Mouse (Mus musculus): ENCODE measurements at regions not wholly inside any gene's neighbourhood (a gene's known extent, or its start where the extent isn't known, plus 50 kb on each side); places are given as distances from the start of the nearest gene placed in this dataset.
"Not testable (repeated sequence)": the region's sequence is repeated elsewhere in the genome, so short reads cannot be mapped to it uniquely, and the experiment has no call there.

GRCm38 (mm10) chr13:70081108-70081507, 278.9 kb downstream of the Med10 start:
- no peak overlapping the region for H3K4me3 ChIP-seq (ENCODE audit: insufficient read depth, poor library complexity, severe bottlenecking)
- TF ChIP-seq USF1 (IDR thresholded peaks at IDR 0.05; ENCODE audit: low read depth) (no peak), CEBPB (IDR thresholded peaks at IDR 0.05; ENCODE audit: low read depth) (no peak)
- H3K27me3 ChIP-seq (ENCODE audit: control insufficient read depth, insufficient read depth, insufficient read length) = no peaks in the 10 kb centered on the region
- H3K36me3 ChIP-seq (ENCODE audit: control insufficient read depth, insufficient read depth) = no peaks in the 10 kb centered on the region
- no peak overlapping the region for H3ac ChIP-seq (ENCODE audit: control insufficient read depth, insufficient read length, low read depth)
- H3K79me2 ChIP-seq (ENCODE audit: control insufficient read depth, insufficient read depth) = no peaks in the 10 kb centered on the region
- no peaks in the 10 kb centered on the region for H3K79me3 ChIP-seq (ENCODE audit: low read depth)

- TF ChIP-seq MYOG (IDR thresholded peaks at IDR 0.05; ENCODE audit: control insufficient read depth, extremely low read depth, insufficient read length) = no peak
- TF ChIP-seq MYOD1 (IDR thresholded peaks at IDR 0.05; ENCODE audit: control insufficient read depth, insufficient read length, low read depth) = no peak
- TF ChIP-seq CTCF (IDR thresholded peaks at IDR 0.05; ENCODE audit: control insufficient read depth, insufficient read depth, insufficient read length) = no peak
- TF ChIP-seq USF1 (IDR thresholded peaks at IDR 0.05; ENCODE audit: low read depth) = no peak
- no peak for TF ChIP-seq FOSL1 (IDR thresholded peaks at IDR 0.05; ENCODE audit: insufficient read depth, low read length, poor library complexity, severe bottlenecking)
- TF ChIP-seq CEBPB (IDR thresholded peaks at IDR 0.05; ENCODE audit: low read depth) = no peak
- no peak for TF ChIP-seq MAX (IDR thresholded peaks at IDR 0.05)
- Histone ChIP-seq H3K36me3 (ENCODE audit: control insufficient read depth, insufficient read depth) (no peaks in the 10 kb centered on the region), H3K79me3 (ENCODE audit: low read depth) (no peaks in the 10 kb centered on the region), H3K79me2 (ENCODE audit: control insufficient read depth, insufficient read depth) (no peaks in the 10 kb centered on the region), H3K27me3 (ENCODE audit: control insufficient read depth, insufficient read depth, insufficient read length) (no peaks in the 10 kb centered on the region), H3ac (ENCODE audit: control insufficient read depth, insufficient read length, low read depth) (no peak overlapping the region), H3K4me3 (ENCODE audit: insufficient read depth, poor library complexity, severe bottlenecking) (no peak overlapping the region)
Measured at GRCm38 (mm10) chr13:70092886-70093285, 290.7 kb downstream of the Med10 start.

GRCm38 (mm10) chr13:70093970-70094369, 291.8 kb downstream of the Med10 start:
- Histone ChIP-seq H3K36me3 (ENCODE audit: control insufficient read depth, insufficient read depth) (no peaks in the 10 kb centered on the region), H3K79me2 (ENCODE audit: control insufficient read depth, insufficient read depth) (no peaks in the 10 kb centered on the region), H3ac (ENCODE audit: control insufficient read depth, insufficient read length, low read depth) (no peak overlapping the region), H3K27me3 (ENCODE audit: control insufficient read depth, insufficient read depth, insufficient read length) (no peaks in the 10 kb centered on the region), H3K4me3 (ENCODE audit: insufficient read depth, poor library complexity, severe bottlenecking) (no peak overlapping the region), H3K79me3 (ENCODE audit: low read depth) (no peaks in the 10 kb centered on the region)
- TF ChIP-seq CEBPB (IDR thresholded peaks at IDR 0.05; ENCODE audit: low read depth) = no peak
- no peak for TF ChIP-seq MAX (IDR thresholded peaks at IDR 0.05)

GRCm38 (mm10) chr13:70096430-70097301, 294.5 kb downstream of the Med10 start:
- TF ChIP-seq CTCF (IDR thresholded peaks at IDR 0.05; ENCODE audit: control insufficient read depth, insufficient read depth, insufficient read length) (no peak), MAX (IDR thresholded peaks at IDR 0.05) (no peak), MYOD1 (IDR thresholded peaks at IDR 0.05; ENCODE audit: control insufficient read depth, insufficient read length, low read depth) (no peak), CEBPB (IDR thresholded peaks at IDR 0.05; ENCODE audit: low read depth) (no peak), USF1 (IDR thresholded peaks at IDR 0.05; ENCODE audit: low read depth) (no peak), FOSL1 (IDR thresholded peaks at IDR 0.05; ENCODE audit: insufficient read depth, low read length, poor library complexity, severe bottlenecking) (no peak), MYOG (IDR thresholded peaks at IDR 0.05; ENCODE audit: control insufficient read depth, extremely low read depth, insufficient read length) (no peak)
- Histone ChIP-seq H3K79me3 (ENCODE audit: low read depth) (no peaks in the 10 kb centered on the region), H3K4me3 (ENCODE audit: insufficient read depth, poor library complexity, severe bottlenecking) (no peak overlapping the region), H3K36me3 (ENCODE audit: control insufficient read depth, insufficient read depth) (no peaks in the 10 kb centered on the region), H3K79me2 (ENCODE audit: control insufficient read depth, insufficient read depth) (no peaks in the 10 kb centered on the region), H3K27me3 (ENCODE audit: control insufficient read depth, insufficient read depth, insufficient read length) (no peaks in the 10 kb centered on the region), H3ac (ENCODE audit: control insufficient read depth, insufficient read length, low read depth) (no peak overlapping the region)

- H3K4me3 ChIP-seq (ENCODE audit: insufficient read depth, poor library complexity, severe bottlenecking); H3K79me2 ChIP-seq (ENCODE audit: control insufficient read depth, insufficient read depth); H3K36me3 ChIP-seq (ENCODE audit: control insufficient read depth, insufficient read depth): not testable (repeated sequence)
Measured at GRCm38 (mm10) chr13:70100091-70100490, 297.9 kb downstream of the Med10 start.

GRCm38 (mm10) chr13:70103021-70103420, 300.8 kb downstream of the Med10 start:
- Histone ChIP-seq H3K27me3 (ENCODE audit: control insufficient read depth, insufficient read depth, insufficient read length) (no peaks in the 10 kb centered on the region), H3ac (ENCODE audit: control insufficient read depth, insufficient read length, low read depth) (no peak overlapping the region), H3K36me3 (ENCODE audit: control insufficient read depth, insufficient read depth) (no peaks in the 10 kb centered on the region), H3K79me2 (ENCODE audit: control insufficient read depth, insufficient read depth) (no peaks in the 10 kb centered on the region), H3K4me3 (ENCODE audit: insufficient read depth, poor library complexity, severe bottlenecking) (no peak overlapping the region), H3K79me3 (ENCODE audit: low read depth) (no peaks in the 10 kb centered on the region)
- TF ChIP-seq MYOG (IDR thresholded peaks at IDR 0.05; ENCODE audit: control insufficient read depth, extremely low read depth, insufficient read length) (no peak), FOSL1 (IDR thresholded peaks at IDR 0.05; ENCODE audit: insufficient read depth, low read length, poor library complexity, severe bottlenecking) (no peak), USF1 (IDR thresholded peaks at IDR 0.05; ENCODE audit: low read depth) (no peak), CTCF (IDR thresholded peaks at IDR 0.05; ENCODE audit: control insufficient read depth, insufficient read depth, insufficient read length) (no peak), CEBPB (IDR thresholded peaks at IDR 0.05; ENCODE audit: low read depth) (no peak), MYOD1 (IDR thresholded peaks at IDR 0.05; ENCODE audit: control insufficient read depth, insufficient read length, low read depth) (no peak), MAX (IDR thresholded peaks at IDR 0.05) (no peak)

More at GRCm38 (mm10) chr13:70100091-70100490, 297.9 kb downstream of the Med10 start:
- not testable (repeated sequence) for H3ac ChIP-seq (ENCODE audit: control insufficient read depth, insufficient read length, low read depth); H3K79me3 ChIP-seq (ENCODE audit: low read depth); H3K27me3 ChIP-seq (ENCODE audit: control insufficient read depth, insufficient read depth, insufficient read length)

GRCm38 (mm10) chr13:70103491-70103890, 301.3 kb downstream of the Med10 start:
- not testable (repeated sequence) for H3ac ChIP-seq (ENCODE audit: control insufficient read depth, insufficient read length, low read depth); H3K27me3 ChIP-seq (ENCODE audit: control insufficient read depth, insufficient read depth, insufficient read length); H3K4me3 ChIP-seq (ENCODE audit: insufficient read depth, poor library complexity, severe bottlenecking); H3K79me2 ChIP-seq (ENCODE audit: control insufficient read depth, insufficient read depth); H3K79me3 ChIP-seq (ENCODE audit: low read depth); H3K36me3 ChIP-seq (ENCODE audit: control insufficient read depth, insufficient read depth)
